17 mouse cellular contexts compared by ENCODE assay signal in genomic region chr7:35028559-35028958, GRCm38 (mm10). TPM values are rescaled to one million over a fixed set of nuclear protein-coding genes. Genes with fewer than 3 reads are reported as not detected.
A peak's percentile ranks its signal among the peaks of the same experiment; 100 is the strongest.
DNase-seq lines count a peak whose midpoint lies in the region; ATAC-seq and TF ChIP-seq lines count a peak whose summit lies in the region.
"Had no signal": no experiment of that assay in that cellular context is flagged by ENCODE, and none has a peak within 500 bp of the region (broad histone marks: within the 10 kb centered on the region; RNA-seq: fewer than 3 reads in every experiment).

No protein-coding gene starts in this region.

- no peak overlapping the region for H3K27ac ChIP-seq in kidney, adult 2 months (ENCODE audit: insufficient read depth, low read depth, low read length)
- H3K27ac ChIP-seq in small intestine, adult 2 months (ENCODE audit: insufficient read depth, low read depth, low read length): peak overlapping the region; percentile 99
- H3K27ac ChIP-seq: forebrain, embryonic 12.5 days; heart, adult 2 months; hindbrain, embryonic 14.5 days; limb, embryonic 10.5 days; liver, embryonic 13.5 days; midbrain, embryonic 10.5 days had no signal

- TF ChIP-seq POLR2A in kidney, adult 2 months (IDR thresholded peaks at IDR 0.05; ENCODE audit: low read depth, low read length): no peak
- TF ChIP-seq POLR2A in small intestine, adult 2 months (IDR thresholded peaks at IDR 0.05; ENCODE audit: low read depth, low read length): no peak

- no peaks in the 10 kb centered on the region for H3K27me3 ChIP-seq in kidney, adult 2 months (replicated peaks; ENCODE audit: control insufficient read depth, insufficient read depth, low read length)
- no peaks in the 10 kb centered on the region for H3K27me3 ChIP-seq in small intestine, adult 2 months (ENCODE audit: control insufficient read depth, insufficient read depth, low read length)
- H3K27me3 ChIP-seq: forebrain, embryonic 12.5 days; liver, embryonic 13.5 days had no signal

- no peak overlapping the region for H3K4me3 ChIP-seq in kidney, adult 2 months (ENCODE audit: insufficient read depth, low read depth, low read length)
- H3K4me3 ChIP-seq in small intestine, adult 2 months (ENCODE audit: low read depth, low read length): peak overlapping the region; percentile 68
- H3K4me3 ChIP-seq: forebrain, embryonic 12.5 days; heart, adult 2 months; limb, embryonic 10.5 days; liver, embryonic 13.5 days; midbrain, embryonic 10.5 days had no signal

- no peak for TF ChIP-seq CTCF in kidney, adult 2 months (conservative IDR thresholded peaks at IDR 0.05; ENCODE audit: insufficient read depth, insufficient read length, low read depth, low read length)
- TF ChIP-seq CTCF in small intestine, adult 2 months (IDR thresholded peaks at IDR 0.05; ENCODE audit: extremely low read depth, insufficient read length, insufficient replicate concordance, low read depth, low read length): no peak

- H3K4me1 ChIP-seq in kidney, adult 2 months (ENCODE audit: control insufficient read depth, insufficient read depth, low read length): no peaks in the 10 kb centered on the region
- H3K4me1 ChIP-seq in small intestine, adult 2 months (ENCODE audit: control insufficient read depth, insufficient read depth, insufficient read length, low read length): peaks cover 26% of the 10 kb centered on the region
- H3K4me1 ChIP-seq: midbrain, embryonic 10.5 days had no signal

- peak; percentile 27 for DNase-seq in kidney, adult 2 months
- no peak for DNase-seq in kidney, adult 18-20 months
- DNase-seq in lung, postnatal 36 days: peak; percentile 41
- DNase-seq in lung, adult 18-20 months: no peak
- no peak for DNase-seq in natural killer cell, adult 2 months (ENCODE audit: low spot score in 2 of 2)
- DNase-seq in ovary, postnatal 14 days (ENCODE audit: low spot score): no peak
- DNase-seq: cerebellum, adult 18-20 months; heart, adult 2 months; liver, embryonic 13.5 days; spleen, adult 18-20 months; thymus, postnatal 4 days had no signal

- peak; percentile 70 for ATAC-seq in granulocyte monocyte progenitor cell, adult 5-6 weeks (replicated peaks; ENCODE audit: poor library complexity, severe bottlenecking)

- H3K36me3 ChIP-seq in kidney, adult 2 months (ENCODE audit: control insufficient read depth, insufficient read depth, low read length): no peaks in the 10 kb centered on the region
- peaks cover 34% of the 10 kb centered on the region for H3K36me3 ChIP-seq in small intestine, adult 2 months (ENCODE audit: control insufficient read depth, insufficient read depth, low read length)
- H3K36me3 ChIP-seq: liver, embryonic 13.5 days had no signal

- WGBS in kidney, adult 2 months: 78% methylated on average over 16 of the region's 16 CpGs
- WGBS in small intestine, adult 2 months: 16% methylated on average over 16 of the region's 16 CpGs

RNA-seq across cellular contexts. Expression of gene Cebpg, which starts 27.8 kb away (rescaled TPM):
- polyA plus RNA-seq in kidney, adult 2 months (2012; rRNA removed): 8.3 and 10.0 TPM in 2 replicates
- total RNA-seq in granulocyte monocyte progenitor cell, adult 5-6 weeks (2014; fragmentation: Nextera tagmentation): 21.3 TPM in 2 replicates
- total RNA-seq in granulocyte monocyte progenitor cell, adult 5-6 weeks (2017): 22.5 and 26.3 TPM in 2 replicates
- 4.3 and 8.0 TPM in 2 replicates for polyA plus RNA-seq in small intestine, adult 2 months (2012; rRNA removed)

Comparison
In these comparisons a context has a peak if more than half of its experiments do, and no peak if none do; other contexts are left out.
1. DNase-seq: peak in kidney, adult 2 months (single experiment) and lung, postnatal 36 days (single experiment); none in kidney, adult 18-20 months (single experiment), lung, adult 18-20 months (0 of 2), natural killer cell, adult 2 months (0 of 2) and ovary, postnatal 14 days (single experiment).